ENCODE assay signal across 11 mouse cellular contexts in genomic region chr11:111522716-111523115, GRCm38 (mm10).
DNase-seq lines count a peak whose midpoint lies in the region; ATAC-seq lines count a peak whose summit lies in the region.
"Had no signal": no experiment of that assay in that cellular context is flagged by ENCODE, and none has a peak within 500 bp of the region (broad histone marks: within the 10 kb centered on the region; RNA-seq: fewer than 3 reads in every experiment).

No protein-coding gene starts in this region.

- no peaks in the 10 kb centered on the region for H3K36me3 ChIP-seq in forebrain, embryonic 11.5 days (ENCODE audit: control insufficient read depth, insufficient read depth, low read length)
- no peaks in the 10 kb centered on the region for H3K36me3 ChIP-seq in forebrain, embryonic 10.5 days (replicated peaks)
- H3K36me3 ChIP-seq in forebrain, embryonic 16.5 days (ENCODE audit: control insufficient read depth, insufficient read depth) = no peaks in the 10 kb centered on the region
- no peaks in the 10 kb centered on the region for H3K36me3 ChIP-seq in neural tube, embryonic 13.5 days
- H3K36me3 ChIP-seq in kidney, embryonic 14.5 days (ENCODE audit: control insufficient read depth, insufficient read depth, low read length) = no peaks in the 10 kb centered on the region
- H3K36me3 ChIP-seq: embryonic facial prominence, embryonic 12.5 days; heart, embryonic 15.5 days; limb, embryonic 15.5 days had no signal

- WGBS in forebrain, embryonic 11.5 days = 70% methylated on average over 8 of the region's 8 CpGs
- 71% methylated on average over 8 of the region's 8 CpGs for WGBS in forebrain, embryonic 10.5 days
- WGBS in forebrain, embryonic 16.5 days = 35% methylated on average over 8 of the region's 8 CpGs
- WGBS in neural tube, embryonic 13.5 days = 41% methylated on average over 8 of the region's 8 CpGs
- WGBS in kidney, embryonic 14.5 days = 78% methylated on average over 8 of the region's 8 CpGs

- peak; percentile 55 for ATAC-seq in forebrain, embryonic 11.5 days (replicated peaks; ENCODE audit: low FRiP score)
- peak; percentile 88 for ATAC-seq in forebrain, embryonic 16.5 days
- peak; percentile 83 for ATAC-seq in neural tube, embryonic 13.5 days (ENCODE audit: low read depth)
- ATAC-seq in kidney, embryonic 14.5 days (ENCODE audit: low FRiP score, low TSS enrichment) = no peak

- H3K27me3 ChIP-seq in forebrain, embryonic 11.5 days (ENCODE audit: control insufficient read depth, insufficient read depth, low read length) = no peaks in the 10 kb centered on the region
- H3K27me3 ChIP-seq in forebrain, embryonic 10.5 days (ENCODE audit: poor library complexity, severe bottlenecking) = no peaks in the 10 kb centered on the region
- H3K27me3 ChIP-seq in forebrain, embryonic 16.5 days (replicated peaks; ENCODE audit: control insufficient read depth, insufficient read depth, low read length) = no peaks in the 10 kb centered on the region
- H3K27me3 ChIP-seq in neural tube, embryonic 13.5 days = no peaks in the 10 kb centered on the region
- H3K27me3 ChIP-seq in kidney, embryonic 14.5 days (ENCODE audit: control insufficient read depth, insufficient read depth, low read length) = no peaks in the 10 kb centered on the region
- H3K27me3 ChIP-seq: embryonic facial prominence, embryonic 12.5 days; heart, embryonic 15.5 days; limb, embryonic 15.5 days had no signal

- no peak overlapping the region for H3K9ac ChIP-seq in forebrain, embryonic 11.5 days (ENCODE audit: low read length)
- no peak overlapping the region for H3K9ac ChIP-seq in forebrain, embryonic 16.5 days (replicated peaks; ENCODE audit: low read depth, low read length)
- H3K9ac ChIP-seq in neural tube, embryonic 13.5 days = no peak overlapping the region
- no peak overlapping the region for H3K9ac ChIP-seq in kidney, embryonic 14.5 days (ENCODE audit: low read depth, low read length)
- H3K9ac ChIP-seq: embryonic facial prominence, embryonic 12.5 days; heart, embryonic 15.5 days; limb, embryonic 15.5 days had no signal

- H3K4me2 ChIP-seq in forebrain, embryonic 11.5 days (ENCODE audit: low read depth, low read length, severe bottlenecking) = no peak overlapping the region
- H3K4me2 ChIP-seq in forebrain, embryonic 16.5 days (ENCODE audit: low read length) = peak overlapping the region; percentile 40
- H3K4me2 ChIP-seq in neural tube, embryonic 13.5 days = peak overlapping the region; percentile 34
- H3K4me2 ChIP-seq in kidney, embryonic 14.5 days (replicated peaks; ENCODE audit: low read depth, low read length) = no peak overlapping the region
- H3K4me2 ChIP-seq: embryonic facial prominence, embryonic 12.5 days; heart, embryonic 15.5 days; limb, embryonic 15.5 days had no signal

- DNase-seq in forebrain, embryonic 11.5 days (ENCODE audit: low spot score) = no peak
- DNase-seq in forebrain, embryonic 10.5 days (ENCODE audit: extremely low spot score, low spot score) = no peak
- DNase-seq in layer of hippocampus, postnatal 10 days (ENCODE audit: low spot score in 2 of 2) = peak; percentile 49 to 63
- no peak for DNase-seq in kidney, adult 8-10 months
- DNase-seq in thymus, adult 18-20 months = no peak

- no peak overlapping the region for H3K4me3 ChIP-seq in forebrain, embryonic 11.5 days (ENCODE audit: low read depth, low read length)
- no peak overlapping the region for H3K4me3 ChIP-seq in forebrain, embryonic 10.5 days
- 0 out of 2 replicates have a peak overlapping the region, but pooled peaks have one; percentile 13 for H3K4me3 ChIP-seq in forebrain, embryonic 16.5 days (replicated peaks; ENCODE audit: low read length)
- H3K4me3 ChIP-seq in neural tube, embryonic 13.5 days = no peak overlapping the region
- no peak overlapping the region for H3K4me3 ChIP-seq in kidney, embryonic 14.5 days (ENCODE audit: low read length)
- H3K4me3 ChIP-seq: embryonic facial prominence, embryonic 12.5 days; heart, embryonic 15.5 days; limb, embryonic 15.5 days had no signal

- no peak overlapping the region for H3K27ac ChIP-seq in forebrain, embryonic 11.5 days (ENCODE audit: low read depth, low read length)
- H3K27ac ChIP-seq in forebrain, embryonic 10.5 days = no peak overlapping the region
- no peak overlapping the region for H3K27ac ChIP-seq in forebrain, embryonic 16.5 days (ENCODE audit: low read length)
- H3K27ac ChIP-seq in neural tube, embryonic 13.5 days (replicated peaks) = peak overlapping the region; percentile 39; the same call in 1 of the 2 replicates
- no peak overlapping the region for H3K27ac ChIP-seq in kidney, embryonic 14.5 days (ENCODE audit: low read depth, low read length)
- H3K27ac ChIP-seq: embryonic facial prominence, embryonic 12.5 days; heart, embryonic 15.5 days; limb, embryonic 15.5 days had no signal

- no peaks in the 10 kb centered on the region for H3K9me3 ChIP-seq in forebrain, embryonic 11.5 days (ENCODE audit: control insufficient read depth, low read length)
- H3K9me3 ChIP-seq in forebrain, embryonic 10.5 days = no peaks in the 10 kb centered on the region
- no peaks in the 10 kb centered on the region for H3K9me3 ChIP-seq in forebrain, embryonic 16.5 days (ENCODE audit: control insufficient read depth, low read length)
- H3K9me3 ChIP-seq in neural tube, embryonic 13.5 days = no peaks in the 10 kb centered on the region
- H3K9me3 ChIP-seq in kidney, embryonic 14.5 days (ENCODE audit: control insufficient read depth, low read length) = no peaks in the 10 kb centered on the region
- H3K9me3 ChIP-seq: embryonic facial prominence, embryonic 12.5 days; heart, embryonic 15.5 days; limb, embryonic 15.5 days had no signal

- H3K4me1 ChIP-seq in forebrain, embryonic 11.5 days (replicated peaks; ENCODE audit: control insufficient read depth, insufficient read depth, low read length) = no peaks in the 10 kb centered on the region
- H3K4me1 ChIP-seq in forebrain, embryonic 10.5 days = 0 out of 2 replicates have a peak, but pooled peaks cover 4% of the 10 kb centered on the region
- peaks cover 4% of the 10 kb centered on the region; the same call in 1 of the 2 replicates for H3K4me1 ChIP-seq in forebrain, embryonic 16.5 days (replicated peaks; ENCODE audit: control insufficient read depth, insufficient read depth, low read length)
- no peaks in the 10 kb centered on the region for H3K4me1 ChIP-seq in neural tube, embryonic 13.5 days (replicated peaks)
- no peaks in the 10 kb centered on the region for H3K4me1 ChIP-seq in kidney, embryonic 14.5 days (ENCODE audit: control insufficient read depth, insufficient read depth, low read length)
- H3K4me1 ChIP-seq: embryonic facial prominence, embryonic 12.5 days; heart, embryonic 15.5 days; limb, embryonic 15.5 days had no signal

Comparison
In these comparisons a context has a peak if more than half of its experiments do, and no peak if none do; other contexts are left out.
1. H3K4me2 ChIP-seq: peak in forebrain, embryonic 16.5 days (single experiment) and neural tube, embryonic 13.5 days (single experiment); none in forebrain, embryonic 11.5 days (single experiment) and kidney, embryonic 14.5 days (single experiment).
2. DNase-seq: peak in layer of hippocampus, postnatal 10 days (2 of 2); none in forebrain, embryonic 11.5 days (single experiment), forebrain, embryonic 10.5 days (single experiment), kidney, adult 8-10 months (0 of 2) and thymus, adult 18-20 months (0 of 2).